Mouse (Mus musculus) G1E (cell line): ENCODE data around the gene Dnmt3b.

ENCODE experiments used
- CTCF ChIP-seq: IDR thresholded peaks from 2 replicates; pipeline ENCODE4 v1.5.1; 2012; ENCODE audit warnings: low read depth, low read length, inconsistent platforms, mixed read lengths
- GATA1 ChIP-seq: IDR thresholded peaks from 2 replicates; pipeline ENCODE4 v1.6.1; 2012; ENCODE audit warnings: borderline replicate concordance, low read length, inconsistent platforms, mixed read lengths
- TAL1 ChIP-seq: conservative IDR thresholded peaks from 2 replicates; pipeline ENCODE4 v1.6.1; 2012; ENCODE audit warnings: low read depth, low read length, inconsistent platforms, mixed read lengths

GRCm38 (mm10) chr2:153665401-153665800 is 16.2 kb downstream of the Dnmt3b start:
- TF ChIP-seq CTCF (no peak), GATA1 (no peak), TAL1 (no peak)
